Comparison of ENCODE assay signal across 28 mouse cellular contexts in the genomic region with DNA sequence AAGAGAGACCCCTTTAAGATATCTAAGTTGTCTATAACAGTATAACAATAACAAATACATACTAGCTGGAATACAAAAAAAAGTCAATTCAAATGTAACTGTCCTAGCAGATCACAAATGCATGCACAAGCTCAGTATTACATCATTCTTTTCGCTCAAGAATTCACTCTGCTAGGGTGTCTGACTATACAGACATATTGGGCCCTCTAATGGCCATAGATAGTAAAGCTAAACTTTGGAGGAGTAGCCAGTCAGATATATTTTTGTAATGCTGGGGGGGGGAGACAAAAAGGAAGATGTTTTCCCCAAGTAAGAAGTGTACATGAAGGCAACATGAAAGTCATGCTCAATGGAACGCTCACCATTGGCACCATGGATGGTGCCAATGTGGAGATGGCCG. TPM values are rescaled to one million over a fixed set of nuclear protein-coding genes. Genes with fewer than 3 reads are reported as not detected.
DNase-seq lines count a peak whose midpoint lies in the region; ATAC-seq and TF ChIP-seq lines count a peak whose summit lies in the region.
"Had no signal": no experiment of that assay in that cellular context is flagged by ENCODE, and none has a peak within 500 bp of the region (broad histone marks: within the 10 kb centered on the region; RNA-seq: fewer than 3 reads in every experiment).

No protein-coding gene starts in this region.

- H3K9ac ChIP-seq in hindbrain, postnatal 0 days (replicated peaks; ENCODE audit: low read length): no peak overlapping the region
- H3K9ac ChIP-seq in lung, postnatal 0 days (replicated peaks; ENCODE audit: low read depth): no peak overlapping the region
- H3K9ac ChIP-seq: embryonic facial prominence, embryonic 13.5 days; forebrain, embryonic 15.5 days; hindbrain, embryonic 13.5 days; intestine, embryonic 15.5 days; kidney, embryonic 15.5 days; lung, embryonic 15.5 days; midbrain, embryonic 15.5 days; neural tube, embryonic 15.5 days; stomach, embryonic 15.5 days had no signal

- peak; percentile 32 for DNase-seq in hindbrain, postnatal 0 days (ENCODE audit: low spot score)
- no peak for DNase-seq in hindbrain, embryonic 10.5 days (ENCODE audit: low spot score)
- peak; percentile 23 for DNase-seq in lung, postnatal 0 days (ENCODE audit: low spot score)
- no peak for DNase-seq in lung, postnatal 25 days (ENCODE audit: low spot score)
- DNase-seq in urinary bladder, postnatal 4 days (ENCODE audit: low spot score in 2 of 2): no peak
- no peak for DNase-seq in thymus, adult 2 months
- DNase-seq: adrenal gland, postnatal 14 days; cerebellum, adult 9-11 months; gastrocnemius, postnatal 14 days; layer of hippocampus, postnatal 36 days; left cerebral cortex, postnatal 4 days; thymus, postnatal 14 days had no signal

- H3K36me3 ChIP-seq in hindbrain, postnatal 0 days (ENCODE audit: insufficient read depth, low read length): no peaks in the 10 kb centered on the region
- no peaks in the 10 kb centered on the region for H3K36me3 ChIP-seq in hindbrain, embryonic 10.5 days
- no peaks in the 10 kb centered on the region for H3K36me3 ChIP-seq in lung, postnatal 0 days (ENCODE audit: insufficient read depth, low read length)
- H3K36me3 ChIP-seq in thymus, adult 2 months (ENCODE audit: control insufficient read depth, insufficient read depth, low read length): no peaks in the 10 kb centered on the region
- H3K36me3 ChIP-seq: embryonic facial prominence, embryonic 13.5 days; forebrain, embryonic 15.5 days; heart, embryonic 10.5 days; hindbrain, embryonic 13.5 days; intestine, embryonic 15.5 days; kidney, embryonic 15.5 days; lung, embryonic 15.5 days; midbrain, embryonic 15.5 days; neural tube, embryonic 15.5 days; stomach, embryonic 15.5 days had no signal

- WGBS in hindbrain, postnatal 0 days: 83% methylated on average over 3 of the region's 3 CpGs
- WGBS in hindbrain, embryonic 10.5 days: 87% methylated on average over 3 of the region's 3 CpGs
- 76% methylated on average over 3 of the region's 3 CpGs for WGBS in lung, postnatal 0 days
- 91% methylated on average over 3 of the region's 3 CpGs for WGBS in thymus, adult 2 months

- H3K27me3 ChIP-seq in hindbrain, postnatal 0 days (ENCODE audit: insufficient read depth, low read length): no peaks in the 10 kb centered on the region
- no peaks in the 10 kb centered on the region for H3K27me3 ChIP-seq in hindbrain, embryonic 10.5 days (ENCODE audit: insufficient read depth, poor library complexity, severe bottlenecking)
- H3K27me3 ChIP-seq in lung, postnatal 0 days (replicated peaks; ENCODE audit: insufficient read depth, low read length): no peaks in the 10 kb centered on the region
- no peaks in the 10 kb centered on the region for H3K27me3 ChIP-seq in thymus, adult 2 months (ENCODE audit: control insufficient read depth, insufficient read depth, low read length)
- H3K27me3 ChIP-seq: embryonic facial prominence, embryonic 13.5 days; intestine, embryonic 15.5 days; lung, embryonic 15.5 days; midbrain, embryonic 15.5 days; neural tube, embryonic 15.5 days; stomach, embryonic 15.5 days had no signal

- no peaks in the 10 kb centered on the region for H3K9me3 ChIP-seq in hindbrain, postnatal 0 days (ENCODE audit: low read length)
- H3K9me3 ChIP-seq in hindbrain, embryonic 10.5 days: no peaks in the 10 kb centered on the region
- H3K9me3 ChIP-seq in lung, postnatal 0 days (ENCODE audit: low read length): no peaks in the 10 kb centered on the region
- H3K9me3 ChIP-seq: embryonic facial prominence, embryonic 13.5 days; forebrain, embryonic 15.5 days; heart, embryonic 10.5 days; hindbrain, embryonic 13.5 days; intestine, embryonic 15.5 days; kidney, embryonic 15.5 days; lung, embryonic 15.5 days; midbrain, embryonic 15.5 days; neural tube, embryonic 15.5 days; stomach, embryonic 15.5 days had no signal

- no peaks in the 10 kb centered on the region for H3K4me1 ChIP-seq in hindbrain, postnatal 0 days (ENCODE audit: insufficient read depth, low read length)
- no peaks in the 10 kb centered on the region for H3K4me1 ChIP-seq in hindbrain, embryonic 10.5 days (replicated peaks)
- no peaks in the 10 kb centered on the region for H3K4me1 ChIP-seq in lung, postnatal 0 days (ENCODE audit: insufficient read depth, low read depth, low read length)
- no peaks in the 10 kb centered on the region for H3K4me1 ChIP-seq in thymus, adult 2 months (replicated peaks; ENCODE audit: control insufficient read depth, insufficient read depth, low read length)
- H3K4me1 ChIP-seq: embryonic facial prominence, embryonic 13.5 days; heart, embryonic 10.5 days; hindbrain, embryonic 13.5 days; intestine, embryonic 15.5 days; stomach, embryonic 15.5 days had no signal

- no peak for TF ChIP-seq POLR2A in thymus, adult 2 months (IDR thresholded peaks at IDR 0.05; ENCODE audit: control insufficient read depth, extremely low read depth, insufficient read depth, low read length, poor library complexity)

- no peak for TF ChIP-seq EP300 in lung, postnatal 0 days (IDR thresholded peaks at IDR 0.05)

- no peak overlapping the region for H3K4me3 ChIP-seq in hindbrain, postnatal 0 days (ENCODE audit: low read length)
- H3K4me3 ChIP-seq in hindbrain, embryonic 10.5 days: no peak overlapping the region
- H3K4me3 ChIP-seq in lung, postnatal 0 days (ENCODE audit: low read depth, low read length): no peak overlapping the region
- no peak overlapping the region for H3K4me3 ChIP-seq in thymus, adult 2 months (ENCODE audit: control insufficient read depth, insufficient read depth, low read length)
- H3K4me3 ChIP-seq: embryonic facial prominence, embryonic 13.5 days; forebrain, embryonic 15.5 days; heart, embryonic 10.5 days; hindbrain, embryonic 13.5 days; intestine, embryonic 15.5 days; kidney, embryonic 15.5 days; lung, embryonic 15.5 days; midbrain, embryonic 15.5 days; neural tube, embryonic 15.5 days; stomach, embryonic 15.5 days had no signal

- no peak overlapping the region for H3K4me2 ChIP-seq in hindbrain, postnatal 0 days (ENCODE audit: low read depth, low read length)
- no peak overlapping the region for H3K4me2 ChIP-seq in lung, postnatal 0 days (replicated peaks; ENCODE audit: low read depth, low read length)
- H3K4me2 ChIP-seq: embryonic facial prominence, embryonic 13.5 days; forebrain, embryonic 15.5 days; hindbrain, embryonic 13.5 days; intestine, embryonic 15.5 days; kidney, embryonic 15.5 days; lung, embryonic 15.5 days; midbrain, embryonic 15.5 days; neural tube, embryonic 15.5 days; stomach, embryonic 15.5 days had no signal

- no peak overlapping the region for H3K27ac ChIP-seq in hindbrain, postnatal 0 days
- no peak overlapping the region for H3K27ac ChIP-seq in hindbrain, embryonic 10.5 days
- H3K27ac ChIP-seq in lung, postnatal 0 days (ENCODE audit: low read length): no peak overlapping the region
- no peak overlapping the region for H3K27ac ChIP-seq in thymus, adult 2 months (ENCODE audit: control insufficient read depth, insufficient read depth, low read length)
- H3K27ac ChIP-seq: embryonic facial prominence, embryonic 13.5 days; forebrain, embryonic 15.5 days; heart, embryonic 10.5 days; hindbrain, embryonic 13.5 days; intestine, embryonic 15.5 days; kidney, embryonic 15.5 days; lung, embryonic 15.5 days; midbrain, embryonic 15.5 days; neural tube, embryonic 15.5 days; stomach, embryonic 15.5 days had no signal

- TF ChIP-seq CTCF in hindbrain, postnatal 0 days (IDR thresholded peaks at IDR 0.05; ENCODE audit: low read depth): peak; percentile 35; the same call in 1 of the 2 replicates
- TF ChIP-seq CTCF in lung, postnatal 0 days (IDR thresholded peaks at IDR 0.05): peak; percentile 42
- no peak for TF ChIP-seq CTCF in thymus, adult 2 months (IDR thresholded peaks at IDR 0.05; ENCODE audit: borderline replicate concordance, control insufficient read depth, extremely low read depth, insufficient read depth, low read length, poor library complexity)

- no peak for ATAC-seq in hindbrain, postnatal 0 days
- no peak for ATAC-seq in lung, postnatal 0 days
- ATAC-seq in common myeloid progenitor, adult 5-6 weeks (replicated peaks; ENCODE audit: low read depth, poor library complexity, severe bottlenecking): peak; percentile 62
- ATAC-seq: forebrain, embryonic 15.5 days; intestine, embryonic 15.5 days; midbrain, embryonic 15.5 days had no signal

RNA-seq across cellular contexts. Expression of a gene that starts 5.1 kb away (rescaled TPM):
- total RNA-seq in hindbrain, postnatal 0 days (2014; rRNA removed): 8.8 and 14.4 TPM in 2 replicates
- polyA plus RNA-seq in hindbrain, postnatal 0 days (2015; fragmentation: Nextera tagmentation; extraction: Ambion mirVana): 54.2 and 59.1 TPM in 2 replicates
- 49.1 and 55.1 TPM in 2 replicates for polyA plus RNA-seq in hindbrain, embryonic 10.5 days (2016; fragmentation: Nextera tagmentation; extraction: Ambion mirVana)
- 26.9 and 27.8 TPM in 2 replicates for polyA plus RNA-seq in lung, postnatal 0 days (2015; fragmentation: Nextera tagmentation; extraction: Ambion mirVana)
- total RNA-seq in common myeloid progenitor, adult 5-6 weeks (2017): 89.0 and 118 TPM in 2 replicates
- 8.9 and 10.6 TPM in 2 replicates for polyA plus RNA-seq in thymus, adult 2 months (2012; rRNA removed)

RNA-seq across cellular contexts. Expression of a gene that starts 17.7 kb away (rescaled TPM):
- not detected in 2 replicates for total RNA-seq in hindbrain, postnatal 0 days (2014; rRNA removed)
- polyA plus RNA-seq in hindbrain, postnatal 0 days (2015; fragmentation: Nextera tagmentation; extraction: Ambion mirVana): not detected in 2 replicates
- polyA plus RNA-seq in hindbrain, embryonic 10.5 days (2016; fragmentation: Nextera tagmentation; extraction: Ambion mirVana): not detected in 2 replicates
- 10.9 and 15.7 TPM in 2 replicates for polyA plus RNA-seq in lung, postnatal 0 days (2015; fragmentation: Nextera tagmentation; extraction: Ambion mirVana)
- total RNA-seq in common myeloid progenitor, adult 5-6 weeks (2017): not detected in 2 replicates
- 0.08 and 0.18 TPM in 2 replicates for polyA plus RNA-seq in thymus, adult 2 months (2012; rRNA removed)
- total RNA-seq: adrenal gland, postnatal 14 days; gastrocnemius, postnatal 14 days; layer of hippocampus, adult 18-20 months; layer of hippocampus, postnatal 36 days; left cerebral cortex, postnatal 4 days; liver, adult 2 months; megakaryocyte, adult 5-6 weeks had no signal
- polyA plus RNA-seq: brain, embryonic 14.5 days; embryonic facial prominence, embryonic 13.5 days; forebrain, embryonic 15.5 days; heart, embryonic 10.5 days; heart, postnatal 0 days; hindbrain, embryonic 13.5 days; intestine, embryonic 15.5 days; kidney, embryonic 15.5 days; liver, adult 2 months; midbrain, embryonic 15.5 days; neural tube, embryonic 15.5 days had no signal

RNA-seq across cellular contexts. Expression of a gene that starts 54.1 kb away (rescaled TPM):
- total RNA-seq in hindbrain, postnatal 0 days (2014; rRNA removed): 9.2 and 16.0 TPM in 2 replicates
- 24.3 and 25.5 TPM in 2 replicates for polyA plus RNA-seq in hindbrain, postnatal 0 days (2015; fragmentation: Nextera tagmentation; extraction: Ambion mirVana)
- 5.8 and 8.7 TPM in 2 replicates for polyA plus RNA-seq in hindbrain, embryonic 10.5 days (2016; fragmentation: Nextera tagmentation; extraction: Ambion mirVana)
- 39.7 and 42.6 TPM in 2 replicates for polyA plus RNA-seq in lung, postnatal 0 days (2015; fragmentation: Nextera tagmentation; extraction: Ambion mirVana)
- 17.7 and 20.7 TPM in 2 replicates for total RNA-seq in common myeloid progenitor, adult 5-6 weeks (2017)
- 2.2 and 2.4 TPM in 2 replicates for polyA plus RNA-seq in thymus, adult 2 months (2012; rRNA removed)

Comparison
In these comparisons a context has a peak if more than half of its experiments do, and no peak if none do; other contexts are left out.
1. DNase-seq: peak in hindbrain, postnatal 0 days (single experiment) and lung, postnatal 0 days (single experiment); none in hindbrain, embryonic 10.5 days (single experiment), lung, postnatal 25 days (single experiment), urinary bladder, postnatal 4 days (0 of 2) and thymus, adult 2 months (single experiment).
2. RNA of a gene that starts 17.7 kb away (polyA plus RNA-seq): 10.9 to 15.7 TPM in lung, postnatal 0 days; 0.08 to 0.18 TPM in thymus, adult 2 months, not detected in hindbrain, postnatal 0 days and not detected in hindbrain, embryonic 10.5 days; every median in the first group is over 10 times any median in the second.